Mouse (Mus musculus): ENCODE results near the gene Rnf144b. TPM values are rescaled to one million over a fixed set of nuclear protein-coding genes. Genes with fewer than 3 reads are reported as not detected.

The Rnf144b gene
- total and polyA plus RNA-seq, 3 experiments: 1.1 to 7.8 (median 4.6) TPM

DNA sequence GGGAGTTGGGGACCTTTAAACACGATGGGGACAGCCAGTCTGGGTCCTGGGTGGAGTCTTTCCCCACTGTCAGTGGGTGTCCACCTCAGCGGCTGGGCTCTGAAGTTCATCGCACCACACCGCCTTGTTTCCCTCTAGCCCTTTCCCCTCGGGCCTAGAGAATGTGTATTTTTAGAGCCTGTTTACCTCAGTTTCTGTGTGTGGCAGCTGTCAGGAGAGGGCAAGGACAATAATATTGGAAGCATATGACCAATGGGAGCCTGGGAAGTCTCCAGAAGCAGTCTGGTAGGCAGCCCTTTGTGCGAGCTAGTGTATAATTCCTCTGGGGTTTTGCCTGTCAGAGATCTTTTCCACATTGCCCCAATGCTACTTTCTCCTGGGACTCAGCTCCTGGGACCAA lies 95.9 kb downstream of the Rnf144b start:
- H3K36me3 ChIP-seq (replicated peaks): peaks cover 38% of the 10 kb centered on the region
- H3K4me3 ChIP-seq (ENCODE audit: low read depth, low read length): no peak overlapping the region
- H3K9me3 ChIP-seq (replicated peaks): no peaks in the 10 kb centered on the region
- no peak for ATAC-seq (ENCODE audit: extremely low read depth, insufficient number of reproducible peaks, low FRiP score, poor library complexity, severe bottlenecking)
- DNase-seq (ENCODE audit: low spot score): no peak
- TF ChIP-seq CTCF (IDR thresholded peaks at IDR 0.05; ENCODE audit: low read depth, low read length): no peak
- TF ChIP-seq TAL1 (conservative IDR thresholded peaks at IDR 0.05; ENCODE audit: low read depth, low read length): no peak
- no peak for TF ChIP-seq POLR2AphosphoS5 (IDR thresholded peaks at IDR 0.05; ENCODE audit: insufficient replicate concordance, low read depth, low read length)
- no peak for TF ChIP-seq GATA2 (IDR thresholded peaks at IDR 0.05; ENCODE audit: borderline replicate concordance, low read depth, low read length)
- TF ChIP-seq GATA1 (IDR thresholded peaks at IDR 0.05; ENCODE audit: borderline replicate concordance, low read length): no peak
- H3K4me1 ChIP-seq (ENCODE audit: insufficient read depth, low read depth, low read length): peaks cover 10% of the 10 kb centered on the region
- no peaks in the 10 kb centered on the region for H3K27me3 ChIP-seq (ENCODE audit: insufficient read depth, low read length)

DNA sequence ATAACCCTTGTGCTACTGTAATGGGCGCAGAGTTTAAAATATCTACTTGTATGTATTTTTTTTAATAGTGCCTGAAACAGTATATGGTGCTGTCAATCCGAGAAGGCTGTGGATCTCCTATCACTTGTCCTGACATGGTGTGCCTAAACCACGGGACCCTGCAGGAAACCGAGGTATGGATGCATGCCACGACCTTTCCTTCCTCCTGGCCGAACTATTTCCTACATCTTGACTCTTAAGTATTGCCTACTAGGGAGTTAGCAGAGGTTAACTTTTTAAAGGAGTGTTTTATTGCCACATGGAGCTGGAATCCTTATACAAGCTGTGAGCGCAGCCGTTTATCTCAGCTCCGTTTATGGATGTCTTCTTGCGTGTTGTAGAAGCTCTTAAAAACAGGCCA lies 98.0 kb downstream of the Rnf144b start:
- no peak for DNase-seq (ENCODE audit: low spot score)
- no peaks in the 10 kb centered on the region for H3K27me3 ChIP-seq (ENCODE audit: insufficient read depth, low read length)
- H3K4me1 ChIP-seq (ENCODE audit: insufficient read depth, low read depth, low read length): no peaks in the 10 kb centered on the region
- TF ChIP-seq POLR2AphosphoS5 (IDR thresholded peaks at IDR 0.05; ENCODE audit: insufficient replicate concordance, low read depth, low read length) (no peak), GATA1 (IDR thresholded peaks at IDR 0.05; ENCODE audit: borderline replicate concordance, low read length) (no peak), TAL1 (conservative IDR thresholded peaks at IDR 0.05; ENCODE audit: low read depth, low read length) (no peak), GATA2 (IDR thresholded peaks at IDR 0.05; ENCODE audit: borderline replicate concordance, low read depth, low read length) (no peak), CTCF (IDR thresholded peaks at IDR 0.05; ENCODE audit: low read depth, low read length) (no peak)
- H3K36me3 ChIP-seq (replicated peaks): peaks cover 47% of the 10 kb centered on the region
- H3K9me3 ChIP-seq (replicated peaks): no peaks in the 10 kb centered on the region
- no peak for ATAC-seq (ENCODE audit: extremely low read depth, insufficient number of reproducible peaks, low FRiP score, poor library complexity, severe bottlenecking)
- no peak overlapping the region for H3K4me3 ChIP-seq (ENCODE audit: low read depth, low read length)

DNA sequence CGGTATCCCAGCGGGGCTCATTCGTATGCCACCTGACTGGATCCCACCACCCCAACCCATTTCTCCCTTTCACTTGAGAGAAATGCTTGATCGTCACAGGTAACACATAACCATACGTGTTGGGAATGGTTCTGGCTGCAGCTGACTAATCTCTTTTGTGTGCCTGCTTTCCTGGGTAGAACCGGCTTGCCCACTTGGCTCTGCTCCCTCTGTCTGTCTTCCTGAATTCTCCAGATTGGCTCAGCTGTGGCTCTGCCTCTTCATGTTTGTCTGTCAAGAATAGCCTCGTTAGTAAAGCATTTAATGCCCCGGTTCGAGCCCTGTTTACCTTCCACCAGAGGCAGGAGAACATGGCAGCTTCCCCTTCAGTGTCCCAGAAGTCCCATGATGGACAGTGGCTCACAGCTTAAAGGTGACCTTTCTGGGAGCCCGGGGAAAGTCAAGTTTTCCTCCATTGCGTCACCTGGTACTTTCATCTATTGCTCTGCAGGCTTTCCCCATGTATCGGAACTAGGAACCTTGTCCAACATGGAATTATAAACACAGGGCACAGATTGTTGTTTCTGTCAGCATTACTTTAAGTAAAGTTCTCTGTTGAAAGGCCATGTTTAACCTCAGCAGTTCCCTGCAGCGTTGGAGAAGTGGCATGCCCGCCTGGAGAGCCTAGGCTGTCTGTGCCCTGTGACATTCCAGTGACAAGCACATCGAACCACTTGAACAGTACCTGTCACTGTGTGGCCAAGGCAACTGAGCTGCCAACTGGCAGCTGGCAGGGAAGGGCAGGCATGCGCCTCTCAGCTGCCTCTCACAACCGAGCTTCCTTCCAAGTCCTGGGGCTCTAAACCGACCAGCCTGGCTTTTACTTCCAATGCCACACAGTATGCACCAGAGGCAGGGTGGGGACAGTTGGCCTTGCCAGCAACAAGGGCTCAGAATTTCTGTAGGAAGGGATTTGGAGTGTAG lies 101.4 kb downstream of the Rnf144b start:
- Histone ChIP-seq H3K36me3 (replicated peaks) (peaks cover 43% of the 10 kb centered on the region), H3K4me3 (ENCODE audit: low read depth, low read length) (no peak overlapping the region), H3K9me3 (replicated peaks) (no peaks in the 10 kb centered on the region), H3K4me1 (ENCODE audit: insufficient read depth, low read depth, low read length) (peaks cover 3% of the 10 kb centered on the region; the same call in 1 of the 2 replicates), H3K27me3 (ENCODE audit: insufficient read depth, low read length) (no peaks in the 10 kb centered on the region)
- DNase-seq (ENCODE audit: low spot score) (no peak), ATAC-seq (ENCODE audit: extremely low read depth, insufficient number of reproducible peaks, low FRiP score, poor library complexity, severe bottlenecking) (no peak)
- TF ChIP-seq CTCF (IDR thresholded peaks at IDR 0.05; ENCODE audit: low read depth, low read length): no peak
- TF ChIP-seq GATA2 (IDR thresholded peaks at IDR 0.05; ENCODE audit: borderline replicate concordance, low read depth, low read length): no peak
- no peak for TF ChIP-seq TAL1 (conservative IDR thresholded peaks at IDR 0.05; ENCODE audit: low read depth, low read length)
- no peak for TF ChIP-seq GATA1 (IDR thresholded peaks at IDR 0.05; ENCODE audit: borderline replicate concordance, low read length)
- no peak for TF ChIP-seq POLR2AphosphoS5 (IDR thresholded peaks at IDR 0.05; ENCODE audit: insufficient replicate concordance, low read depth, low read length)

DNA sequence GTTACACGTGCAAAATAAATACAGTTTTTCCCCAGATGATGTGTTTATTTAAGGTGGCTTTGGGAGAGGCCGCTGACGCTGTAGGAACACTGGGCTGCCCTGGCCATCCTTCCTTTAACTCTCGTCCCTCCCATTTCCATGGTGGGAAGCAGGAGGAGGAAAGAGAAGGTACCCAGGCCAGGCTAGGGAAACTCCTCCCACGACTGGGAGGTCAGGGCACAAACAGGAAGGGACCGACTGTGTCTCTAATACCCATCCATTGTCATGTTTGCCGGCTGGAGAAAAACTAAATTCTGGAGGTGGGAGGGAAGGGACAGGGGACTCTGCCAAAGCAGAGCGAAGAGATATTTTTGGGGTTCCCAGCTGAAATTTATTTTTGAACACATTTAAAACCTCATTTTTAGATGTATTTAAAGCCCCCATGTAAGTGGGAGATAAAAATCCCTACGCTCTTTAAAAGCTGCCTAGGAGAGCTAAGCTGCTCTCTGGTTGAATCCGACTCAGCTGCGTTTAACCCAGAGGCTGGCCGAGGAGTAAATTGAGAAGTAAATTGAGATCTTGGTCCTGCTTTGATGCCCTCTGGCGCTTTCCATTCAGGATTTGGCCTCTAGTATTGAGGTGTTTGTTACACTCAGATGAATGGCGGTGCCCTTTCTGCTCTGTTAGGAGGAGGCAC lies 102.3 kb downstream of the Rnf144b start:
- Histone ChIP-seq H3K9me3 (replicated peaks) (no peaks in the 10 kb centered on the region), H3K36me3 (replicated peaks) (peaks cover 51% of the 10 kb centered on the region), H3K4me3 (ENCODE audit: low read depth, low read length) (no peak overlapping the region), H3K4me1 (ENCODE audit: insufficient read depth, low read depth, low read length) (peaks cover 3% of the 10 kb centered on the region; the same call in 1 of the 2 replicates), H3K27me3 (ENCODE audit: insufficient read depth, low read length) (no peaks in the 10 kb centered on the region)
- DNase-seq (ENCODE audit: low spot score) (no peak), ATAC-seq (ENCODE audit: extremely low read depth, insufficient number of reproducible peaks, low FRiP score, poor library complexity, severe bottlenecking) (no peak)
- TF ChIP-seq TAL1 (conservative IDR thresholded peaks at IDR 0.05; ENCODE audit: low read depth, low read length) (no peak), GATA2 (IDR thresholded peaks at IDR 0.05; ENCODE audit: borderline replicate concordance, low read depth, low read length) (no peak), POLR2AphosphoS5 (IDR thresholded peaks at IDR 0.05; ENCODE audit: insufficient replicate concordance, low read depth, low read length) (no peak), GATA1 (IDR thresholded peaks at IDR 0.05; ENCODE audit: borderline replicate concordance, low read length) (no peak), CTCF (IDR thresholded peaks at IDR 0.05; ENCODE audit: low read depth, low read length) (no peak)

DNA sequence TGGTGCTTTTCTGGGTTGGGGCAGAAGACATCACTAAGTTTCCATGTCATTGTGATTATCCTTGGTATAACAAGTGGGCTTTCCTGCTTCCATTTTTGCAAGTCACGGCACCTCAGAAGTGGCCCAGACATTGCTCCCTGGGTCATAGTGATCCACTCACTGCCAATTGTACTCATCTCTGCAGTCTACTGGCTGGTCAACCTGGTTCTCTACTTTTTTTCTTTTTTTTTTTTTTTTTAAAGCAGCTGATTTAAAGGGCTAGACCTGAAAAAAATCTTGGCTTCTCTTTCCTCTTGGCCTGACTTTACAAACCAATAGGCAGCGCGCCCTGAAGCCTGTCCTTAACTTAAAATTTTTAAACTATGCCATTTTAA lies 102.9 kb downstream of the Rnf144b start:
- peaks cover 3% of the 10 kb centered on the region; the same call in 1 of the 2 replicates for H3K4me1 ChIP-seq (ENCODE audit: insufficient read depth, low read depth, low read length)
- H3K4me3 ChIP-seq (ENCODE audit: low read depth, low read length): no peak overlapping the region
- H3K9me3 ChIP-seq (replicated peaks): no peaks in the 10 kb centered on the region
- TF ChIP-seq GATA2 (IDR thresholded peaks at IDR 0.05; ENCODE audit: borderline replicate concordance, low read depth, low read length): no peak
- no peak for TF ChIP-seq GATA1 (IDR thresholded peaks at IDR 0.05; ENCODE audit: borderline replicate concordance, low read length)
- no peak for TF ChIP-seq POLR2AphosphoS5 (IDR thresholded peaks at IDR 0.05; ENCODE audit: insufficient replicate concordance, low read depth, low read length)
- no peak for TF ChIP-seq CTCF (IDR thresholded peaks at IDR 0.05; ENCODE audit: low read depth, low read length)
- no peak for TF ChIP-seq TAL1 (conservative IDR thresholded peaks at IDR 0.05; ENCODE audit: low read depth, low read length)
- no peaks in the 10 kb centered on the region for H3K27me3 ChIP-seq (ENCODE audit: insufficient read depth, low read length)
- no peak for ATAC-seq (ENCODE audit: extremely low read depth, insufficient number of reproducible peaks, low FRiP score, poor library complexity, severe bottlenecking)
- DNase-seq (ENCODE audit: low spot score): no peak
- H3K36me3 ChIP-seq (replicated peaks): peaks cover 53% of the 10 kb centered on the region

DNA sequence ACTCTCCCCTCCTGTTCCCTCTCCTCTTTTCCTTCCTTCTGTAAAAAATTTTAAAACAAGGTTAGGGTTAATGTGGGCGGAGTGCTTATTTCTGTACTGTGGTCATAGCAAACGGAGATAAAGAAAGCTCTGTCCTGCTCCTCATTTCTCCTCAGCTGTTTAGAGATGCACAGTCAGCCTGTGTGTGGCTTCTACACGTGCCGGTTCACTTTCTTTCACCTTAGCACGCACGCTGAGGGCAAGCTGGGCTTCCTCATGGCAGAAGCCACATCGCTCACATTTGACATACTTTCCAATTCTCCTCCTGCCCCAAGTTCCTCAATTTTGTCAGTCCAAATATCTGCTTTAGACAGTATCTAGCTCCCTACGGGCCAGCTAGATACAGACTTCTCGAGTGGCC lies 103.3 kb downstream of the Rnf144b start:
- no peak for ATAC-seq (ENCODE audit: extremely low read depth, insufficient number of reproducible peaks, low FRiP score, poor library complexity, severe bottlenecking)
- Histone ChIP-seq H3K9me3 (replicated peaks) (no peaks in the 10 kb centered on the region), H3K4me3 (ENCODE audit: low read depth, low read length) (no peak overlapping the region), H3K36me3 (replicated peaks) (peaks cover 49% of the 10 kb centered on the region), H3K4me1 (ENCODE audit: insufficient read depth, low read depth, low read length) (peaks cover 3% of the 10 kb centered on the region; the same call in 1 of the 2 replicates), H3K27me3 (ENCODE audit: insufficient read depth, low read length) (no peaks in the 10 kb centered on the region)
- DNase-seq (ENCODE audit: low spot score): no peak
- TF ChIP-seq GATA1 (IDR thresholded peaks at IDR 0.05; ENCODE audit: borderline replicate concordance, low read length) (no peak), CTCF (IDR thresholded peaks at IDR 0.05; ENCODE audit: low read depth, low read length) (no peak), TAL1 (conservative IDR thresholded peaks at IDR 0.05; ENCODE audit: low read depth, low read length) (no peak), POLR2AphosphoS5 (IDR thresholded peaks at IDR 0.05; ENCODE audit: insufficient replicate concordance, low read depth, low read length) (no peak), GATA2 (IDR thresholded peaks at IDR 0.05; ENCODE audit: borderline replicate concordance, low read depth, low read length) (no peak)
